Mouse (Mus musculus) frontal cortex, postnatal 14 days (tissue): ENCODE data around the gene Bcam.
"Not testable (repeated sequence)": the region's sequence is repeated elsewhere in the genome, so short reads cannot be mapped to it uniquely, and the experiment has no call there.

Source experiments
- DNase-seq, 2 experiments: peaks; one replicate each; pipeline ENCODE4 v3.0.0; 2022; ENCODE audit warnings: low spot score in 2 of 2

Gene Bcam

DNA sequence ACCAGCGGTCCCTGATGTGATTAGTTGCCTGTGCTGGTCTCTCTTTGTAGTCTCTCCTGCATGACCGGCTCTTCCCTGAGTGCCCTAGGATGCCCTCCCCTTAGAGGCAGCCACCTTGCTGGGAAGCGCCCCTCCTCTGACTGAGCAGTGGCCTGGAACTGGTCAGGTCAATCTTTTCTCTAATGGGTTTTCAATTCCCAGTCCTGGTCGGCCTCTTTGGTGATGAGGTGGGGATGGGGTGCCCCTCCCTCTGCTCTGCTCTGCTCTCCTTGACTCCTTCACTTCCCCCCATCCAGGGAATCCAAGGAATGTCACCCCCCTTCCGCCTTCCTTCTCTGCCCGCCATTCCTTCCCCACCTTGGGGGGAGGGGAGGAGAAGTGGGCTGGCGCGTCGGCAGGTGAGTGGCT is at the start of gene Bcam:
Gene Bcam (minus strand): TSS at position 33 of the 408 bp plus-strand sequence.
- no peak for DNase-seq

DNA sequence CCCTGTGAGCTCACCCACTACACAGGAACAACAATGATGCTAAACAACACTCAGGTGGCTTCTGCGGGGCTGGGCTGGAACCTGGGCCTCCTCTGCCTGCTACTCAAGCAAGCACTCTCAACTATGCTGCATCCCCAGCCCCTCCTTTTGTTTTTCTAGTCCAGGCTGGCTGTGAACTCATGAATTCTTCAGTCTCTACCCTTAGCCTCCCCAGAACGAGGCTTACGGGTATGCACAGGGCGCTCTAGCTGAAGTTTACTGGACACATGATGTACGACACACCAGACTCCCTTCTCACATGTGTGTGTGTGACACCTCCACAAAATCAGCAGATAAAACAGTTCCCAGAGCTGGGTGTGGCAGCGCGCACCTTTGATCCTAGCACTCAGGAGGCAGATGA is 48.1 kb upstream of the Bcam start:
- DNase-seq = no peak

DNA sequence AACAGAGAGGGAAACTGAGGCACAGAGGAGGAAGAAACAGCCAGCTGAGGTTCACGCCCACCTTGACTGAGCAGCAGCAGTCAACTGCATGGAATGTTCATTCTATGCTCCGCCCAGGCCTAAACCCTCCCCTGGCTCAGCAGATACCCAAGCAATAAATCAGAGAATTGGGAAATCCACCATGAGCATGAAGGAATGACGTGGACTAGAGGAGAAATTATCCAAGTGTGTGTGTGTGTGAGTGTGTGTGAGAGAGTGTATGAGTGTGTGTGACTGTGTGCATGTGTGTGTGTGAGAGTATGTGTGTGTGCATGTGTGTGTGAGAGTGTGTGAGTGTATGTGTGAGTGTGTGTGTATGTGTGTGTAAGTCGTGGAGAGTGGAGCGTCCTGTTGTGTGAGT is 47.6 kb upstream of the Bcam start:
- no peak for DNase-seq

DNA sequence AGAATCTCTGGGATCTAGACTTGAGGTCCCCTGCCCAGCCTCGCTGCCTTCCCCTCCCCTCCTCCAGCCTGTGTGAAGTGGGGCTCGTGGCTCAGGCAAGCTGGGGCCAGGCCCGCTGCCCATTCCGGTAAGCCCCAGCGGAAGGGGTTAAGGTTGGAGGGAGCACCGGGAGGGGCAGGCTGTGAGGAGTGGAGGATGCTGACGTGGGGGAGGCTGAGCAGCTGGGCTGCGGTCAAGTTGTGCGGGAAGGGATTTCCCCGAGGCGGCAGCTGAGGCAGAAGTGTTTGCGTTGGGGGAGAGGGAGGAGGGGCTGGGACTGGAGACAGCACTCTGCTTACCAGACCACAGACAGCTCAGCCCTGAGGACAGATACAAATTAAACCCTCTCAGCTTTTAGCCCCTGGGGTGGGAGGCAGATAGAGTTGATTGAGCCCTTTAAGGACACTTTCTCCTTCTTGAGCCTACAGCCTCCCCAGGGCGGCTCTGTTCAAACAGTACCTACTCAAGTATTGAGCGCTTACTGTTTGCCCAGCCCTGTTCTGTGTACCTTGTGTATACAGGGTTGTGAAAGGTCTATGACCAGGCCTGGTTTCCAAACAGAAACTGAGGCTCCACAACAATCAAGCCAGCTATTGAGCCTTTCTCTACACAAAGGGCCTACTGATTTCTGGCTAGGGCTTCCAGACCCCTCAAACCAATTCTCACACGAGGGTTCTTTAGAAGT is 46.7 kb upstream of the Bcam start:
- DNase-seq = peak in 1 of 2 experiments; percentile 25

DNA sequence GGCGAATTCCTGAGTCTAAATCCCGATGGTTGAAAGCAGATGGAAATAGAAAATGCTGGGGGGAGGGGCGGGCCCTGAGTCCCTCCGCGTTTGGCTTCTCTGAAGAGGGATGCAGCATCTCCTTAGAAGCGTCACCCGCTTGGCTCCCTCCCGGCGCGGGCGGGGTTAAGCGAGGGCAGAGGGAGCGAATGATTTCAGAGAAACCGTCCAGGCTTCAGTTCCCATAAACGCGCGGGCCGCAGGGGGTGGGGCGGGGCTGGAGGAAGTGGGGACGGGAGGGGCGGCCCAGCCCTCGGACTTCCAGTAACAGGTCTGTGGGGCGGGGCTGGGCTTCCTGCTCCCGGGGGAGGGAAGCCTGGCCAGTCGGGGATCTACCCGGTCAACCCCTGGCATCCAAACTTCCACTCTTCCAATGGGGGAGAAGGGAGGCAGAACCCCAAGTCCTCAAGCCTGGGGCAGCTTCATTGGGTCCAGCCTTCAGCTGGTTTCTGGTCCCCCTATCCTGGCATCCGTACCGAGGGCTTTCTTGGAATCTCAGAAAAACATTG is 45.5 kb upstream of the Bcam start:
- DNase-seq = peak; percentile 24 to 29

DNA sequence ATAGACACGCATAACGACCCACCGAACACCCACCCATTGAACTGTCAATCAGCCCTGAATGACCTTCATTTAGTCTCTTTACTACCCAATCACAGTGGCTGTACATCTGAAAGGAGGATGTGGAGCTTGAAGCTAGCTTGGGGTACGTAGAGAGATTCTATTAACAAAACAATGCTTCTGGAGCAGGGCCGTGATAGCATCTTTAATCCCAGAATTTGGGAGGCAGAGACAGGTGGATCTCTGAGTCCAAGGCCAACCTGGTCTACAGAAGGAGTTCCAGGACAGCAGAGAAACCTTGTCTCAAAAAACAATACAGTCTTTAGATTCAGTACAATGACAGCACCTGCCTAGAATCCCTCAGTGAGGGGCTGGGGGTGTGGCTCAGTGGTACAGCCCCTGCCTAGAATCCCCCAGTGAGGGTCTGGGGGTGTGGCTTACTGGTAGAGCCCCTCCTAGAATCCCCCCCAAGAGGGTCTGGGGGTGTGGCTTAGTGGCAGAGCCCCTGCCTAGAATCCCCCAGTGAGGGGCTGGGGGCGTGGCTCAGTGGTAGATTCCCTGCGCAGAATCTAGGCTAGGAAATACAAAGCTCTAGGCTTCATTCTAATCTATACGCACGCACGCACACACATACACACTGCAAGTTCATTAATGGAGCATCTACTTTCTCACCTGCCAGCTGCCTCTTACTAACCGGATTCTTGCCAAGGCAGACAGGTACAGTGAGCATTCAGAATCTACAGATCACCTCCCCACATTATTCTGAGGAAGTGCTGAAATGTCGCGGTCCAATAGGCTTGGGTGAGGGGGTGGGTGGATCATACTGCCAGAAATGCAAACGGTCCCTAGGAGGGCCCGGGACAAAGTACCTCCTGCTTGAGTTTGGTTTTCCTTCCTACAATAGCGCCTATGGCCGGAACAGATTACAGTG is 44.7 kb upstream of the Bcam start:
- no peak for DNase-seq

DNA sequence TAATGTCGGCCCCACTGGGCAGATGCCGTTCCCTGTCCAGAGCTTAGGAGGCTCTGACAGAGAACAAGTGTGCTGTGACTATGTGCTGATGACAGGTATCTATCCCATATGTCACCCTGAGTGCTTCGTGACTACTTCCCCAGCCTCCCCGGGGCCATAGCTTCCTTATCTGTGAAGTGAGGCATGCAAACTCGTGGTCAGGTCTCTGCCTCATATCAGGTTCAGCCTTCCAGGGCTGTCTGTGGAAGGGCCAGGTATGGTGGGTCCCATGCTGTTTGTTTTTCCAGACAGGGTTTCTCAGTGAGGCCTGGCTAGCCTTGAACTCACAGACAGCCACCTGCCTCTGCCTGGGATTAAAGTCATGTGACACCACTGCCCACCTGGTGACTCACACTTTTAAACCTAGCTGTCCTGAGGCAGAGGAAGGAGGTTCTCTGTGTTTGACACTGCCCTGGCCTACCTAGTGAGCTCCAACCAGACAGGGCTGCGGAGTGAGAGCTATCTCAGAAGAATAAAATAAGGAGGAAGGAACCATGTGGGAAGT is 42.8 kb upstream of the Bcam start:
- no peak for DNase-seq

DNA sequence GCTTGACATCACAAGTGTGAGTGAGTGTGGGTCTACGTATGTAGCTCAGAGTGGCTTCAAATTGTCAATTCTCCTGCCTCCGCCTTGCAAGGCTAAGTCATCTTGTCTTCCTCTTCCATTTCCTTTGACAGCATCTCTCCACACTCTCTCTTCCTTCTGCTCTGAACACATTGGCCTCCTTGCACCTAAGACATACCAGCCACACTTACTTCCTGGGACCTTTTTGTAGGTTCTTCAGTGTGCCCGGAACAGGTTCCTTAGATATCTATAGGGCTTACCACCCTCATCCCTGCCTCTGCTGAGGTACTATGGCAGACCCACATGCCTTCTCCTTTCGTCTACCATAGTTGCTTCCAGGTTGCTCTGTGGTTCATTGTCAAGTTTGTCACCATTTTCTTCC is 42.3 kb upstream of the Bcam start:
- DNase-seq = no peak

DNA sequence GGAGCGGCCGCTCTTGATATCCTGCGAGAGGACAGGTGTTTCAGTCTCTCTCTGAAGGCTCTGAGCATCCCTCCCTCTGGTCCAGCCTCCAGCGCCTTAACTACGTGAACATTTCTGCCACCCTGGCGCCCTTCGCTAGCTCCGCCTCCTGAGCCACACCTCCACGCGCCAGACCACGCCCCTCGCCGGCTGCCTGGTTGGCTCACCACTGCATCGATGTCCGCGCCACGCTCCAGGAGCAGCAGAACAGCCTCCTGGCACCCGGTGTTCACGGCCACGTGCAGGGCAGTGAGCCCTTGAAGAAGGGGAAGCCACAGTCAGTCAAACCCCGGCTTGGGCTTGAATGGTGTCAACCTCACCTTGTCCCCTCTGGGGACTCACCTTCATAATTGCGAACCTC is 40.3 kb upstream of the Bcam start:
- DNase-seq = no peak

DNA sequence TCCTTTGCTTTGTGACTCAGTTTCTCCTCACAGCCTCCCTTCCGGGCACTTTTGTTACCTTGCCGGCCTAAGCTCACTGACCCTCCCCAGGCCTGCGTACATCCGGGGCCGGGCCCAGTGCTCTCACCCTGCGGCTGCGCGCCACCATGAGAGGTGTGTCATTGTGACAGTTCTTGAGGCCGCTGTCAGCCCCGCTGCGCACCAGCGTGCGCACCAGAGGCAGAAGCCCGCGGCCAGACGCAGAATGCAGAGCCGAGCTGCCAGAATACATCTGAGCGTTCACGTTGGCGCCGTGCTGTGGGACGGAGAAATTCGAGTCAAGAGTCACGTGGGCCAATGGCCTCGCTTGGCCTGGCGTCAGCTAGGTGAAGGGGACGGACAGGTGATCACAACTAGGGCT is 38.6 kb upstream of the Bcam start:
- no peak for DNase-seq

DNA sequence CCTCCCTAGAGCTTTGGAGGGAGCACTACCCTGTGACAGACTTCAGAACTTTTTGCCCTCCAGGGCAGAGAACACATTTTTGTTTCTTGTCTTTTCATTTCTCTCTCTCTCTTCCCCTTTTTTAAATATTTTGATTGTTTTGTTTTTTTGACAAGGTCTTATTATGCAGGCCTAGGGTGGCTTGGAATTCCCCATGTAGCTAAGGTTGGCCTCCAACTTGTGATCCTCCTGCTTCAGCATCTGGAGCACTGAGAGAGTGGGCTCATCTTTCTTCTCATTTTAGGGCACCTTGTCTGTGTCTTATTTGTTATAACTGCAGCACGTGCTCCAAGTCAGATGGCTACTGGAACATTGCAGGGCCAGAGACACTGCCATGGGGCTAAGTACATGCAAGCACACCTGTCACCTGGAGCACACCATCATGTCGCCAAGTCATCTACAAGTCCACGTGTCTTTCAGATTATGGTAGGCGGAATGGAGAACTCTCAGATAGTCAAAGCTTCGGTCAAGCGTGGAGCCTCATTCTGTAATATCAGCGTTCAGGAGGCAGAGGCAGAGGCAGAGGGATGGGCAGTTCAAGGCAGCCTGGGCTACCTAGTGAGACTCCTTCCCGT is 35.6 kb upstream of the Bcam start:
- DNase-seq = no peak

DNA sequence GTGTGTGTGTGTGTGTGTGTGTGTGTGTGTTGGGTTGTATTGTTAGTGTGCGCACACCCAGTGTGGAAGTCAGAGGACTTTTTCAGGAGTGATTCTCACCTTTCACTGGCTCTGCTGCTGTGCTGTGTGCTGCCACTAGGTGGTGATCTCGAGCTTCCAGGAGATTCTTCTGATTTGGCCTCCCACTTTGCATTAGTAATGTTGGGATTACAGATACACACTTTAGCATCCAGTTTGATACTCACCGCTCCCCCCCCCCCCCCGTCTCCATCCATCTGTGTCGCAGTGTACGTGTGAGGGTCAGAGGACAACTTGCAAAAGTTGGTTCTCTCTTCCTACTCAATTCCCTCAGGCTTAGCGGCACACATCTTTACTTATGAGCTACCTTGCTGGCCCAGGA is 32.2 kb upstream of the Bcam start:
- peak; percentile 31 to 74 for DNase-seq

DNA sequence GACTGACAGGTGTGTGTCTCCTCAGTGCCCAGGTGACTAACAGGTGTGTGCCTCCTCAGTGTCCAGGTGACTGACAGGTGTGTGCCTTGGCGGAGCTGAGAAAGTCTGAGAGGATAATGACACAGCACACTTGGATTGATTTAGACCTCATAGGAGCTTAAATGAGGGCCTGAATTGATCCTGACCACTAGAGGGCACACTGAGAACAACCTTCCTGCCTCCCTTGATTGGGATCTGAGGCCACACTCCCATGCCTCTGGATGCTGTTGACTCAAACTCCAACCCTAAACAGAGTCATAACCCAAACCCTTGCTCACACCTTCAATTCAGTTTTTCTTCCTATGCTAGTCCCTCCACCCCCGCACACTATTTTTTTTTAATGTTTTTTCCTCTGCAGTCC is 29.9 kb upstream of the Bcam start:
- no peak for DNase-seq

DNA sequence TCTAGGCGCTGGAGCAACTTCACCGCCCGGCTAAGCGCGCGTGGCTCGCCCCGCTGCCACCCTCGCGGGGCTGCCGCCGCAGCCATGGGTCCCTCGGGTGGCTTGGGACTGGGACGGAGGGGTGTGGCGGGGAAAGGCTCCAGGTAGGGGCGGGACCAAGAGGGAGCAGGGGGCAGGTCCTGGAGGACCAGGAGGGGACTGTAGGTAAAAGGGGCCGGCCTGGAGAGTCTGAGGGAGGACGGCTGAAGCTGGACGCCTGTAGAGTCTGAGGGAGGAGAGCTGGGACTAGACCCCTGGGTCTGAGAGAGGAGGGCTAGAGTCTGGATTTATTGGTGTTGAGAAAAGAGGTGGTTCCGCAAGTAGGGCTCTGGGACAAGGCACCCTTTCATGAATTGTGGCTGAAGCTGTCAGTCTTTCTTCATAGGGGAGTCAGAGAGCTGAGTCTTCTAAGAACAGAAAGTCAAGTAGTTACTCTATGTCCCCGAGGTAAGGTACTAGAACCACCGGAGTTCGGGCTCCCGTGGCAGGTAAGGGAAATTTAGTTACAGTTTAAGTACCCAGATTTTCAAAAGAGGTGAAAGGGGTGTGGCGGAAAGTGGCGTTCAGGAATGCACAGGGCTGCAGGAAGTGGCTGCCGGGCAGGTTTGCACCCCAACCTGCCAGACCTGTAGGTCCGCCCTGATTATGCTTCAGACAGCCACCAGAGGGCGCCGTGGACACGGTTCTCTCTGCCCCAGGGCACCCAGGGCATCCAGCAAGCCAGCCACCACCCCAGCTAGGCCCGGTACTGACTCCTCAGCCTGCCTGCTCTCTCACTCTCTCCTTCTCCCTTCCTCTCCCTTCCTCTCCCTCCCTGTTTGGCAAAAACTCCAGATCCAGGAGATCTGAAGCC is 26.1 kb upstream of the Bcam start, which contains the start of gene Cblc:
Gene Cblc (minus strand): TSS at position 113 of the 892 bp plus-strand sequence.
- DNase-seq = peak in 1 of 2 experiments; percentile 28

DNA sequence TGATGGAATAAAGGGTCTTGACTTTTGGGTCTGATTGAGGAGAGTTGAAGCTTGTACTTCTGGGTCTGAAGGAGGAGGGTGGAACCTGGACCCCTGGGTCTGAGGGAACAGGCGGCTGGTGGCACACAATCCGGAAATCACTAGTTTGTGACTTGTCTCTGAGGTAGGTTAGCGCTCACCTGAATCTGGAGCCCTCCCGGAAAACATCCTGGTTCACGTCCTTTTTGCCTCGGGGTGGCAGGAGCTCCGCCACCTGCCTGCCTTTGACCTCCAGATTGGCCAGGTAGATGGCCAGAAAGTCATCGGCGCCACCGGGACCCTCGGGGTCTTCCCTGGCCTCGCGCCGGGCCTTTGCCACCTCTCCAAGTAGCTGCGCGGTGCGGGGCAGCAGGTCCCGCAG is 25.4 kb upstream of the Bcam start:
- no peak for DNase-seq

DNA sequence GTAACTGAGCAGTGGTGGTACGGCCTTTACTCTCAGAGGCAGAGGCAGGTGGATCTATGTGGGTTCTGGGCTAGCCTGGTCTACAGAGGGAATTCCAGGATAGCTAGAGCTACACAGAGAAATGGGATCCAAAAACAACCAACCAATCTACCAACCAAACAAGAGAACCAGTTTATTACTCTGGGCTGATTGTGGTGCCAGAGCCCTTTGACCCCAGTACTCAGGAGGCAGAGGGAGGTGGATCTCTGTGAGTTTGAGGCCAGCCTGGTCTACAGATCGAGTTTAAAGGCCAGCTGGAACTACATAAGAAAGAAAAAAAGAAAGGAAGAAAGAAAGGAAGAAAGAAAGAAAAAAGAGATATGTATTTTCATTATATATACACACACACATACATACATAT is 24.4 kb upstream of the Bcam start:
- DNase-seq = no peak

DNA sequence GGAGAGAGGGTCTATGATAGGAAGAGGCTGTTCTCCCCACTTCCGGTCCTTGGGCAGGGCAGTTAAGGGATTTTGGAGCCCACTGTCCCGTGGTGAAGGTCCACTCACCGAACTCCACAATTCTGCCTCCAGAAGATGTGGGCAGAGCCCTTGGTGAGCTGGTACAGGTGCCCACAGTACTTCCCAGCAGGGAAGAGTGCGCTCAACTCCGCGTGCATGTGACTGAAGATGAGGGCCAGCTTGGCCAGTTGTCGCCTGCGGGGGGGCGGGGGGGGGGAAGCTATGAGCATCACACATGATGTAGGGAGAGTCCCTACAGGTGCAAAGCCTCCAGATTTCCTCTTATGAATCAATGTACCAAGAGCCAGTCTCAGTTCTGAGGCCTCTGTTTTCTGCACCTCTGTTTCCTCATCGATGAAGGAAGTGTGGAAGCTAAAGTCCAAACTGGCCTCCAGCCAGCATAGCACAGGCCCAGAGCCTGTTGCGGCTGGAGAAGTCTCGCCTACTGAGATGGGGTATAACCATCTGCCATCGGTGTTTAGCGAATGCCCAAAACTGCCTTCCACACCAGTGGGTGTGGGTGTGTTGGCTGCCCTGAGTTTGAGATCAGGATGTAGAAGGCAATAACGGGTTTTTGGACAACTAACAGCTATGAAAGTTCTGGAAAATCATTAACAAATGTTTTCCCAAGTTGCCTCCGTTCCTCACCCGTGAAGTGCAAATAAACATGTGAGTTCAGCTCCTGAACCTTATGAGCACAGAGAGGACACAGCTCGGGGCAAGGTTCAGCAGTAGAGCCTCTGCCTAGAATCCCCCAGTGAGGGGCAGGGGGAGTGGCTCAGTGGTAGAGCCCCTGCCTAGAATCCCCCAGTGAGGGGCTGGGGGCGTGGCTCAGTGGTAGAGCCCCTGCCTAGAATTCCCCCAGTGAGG is 22.1 kb upstream of the Bcam start:
- DNase-seq = no peak

DNA sequence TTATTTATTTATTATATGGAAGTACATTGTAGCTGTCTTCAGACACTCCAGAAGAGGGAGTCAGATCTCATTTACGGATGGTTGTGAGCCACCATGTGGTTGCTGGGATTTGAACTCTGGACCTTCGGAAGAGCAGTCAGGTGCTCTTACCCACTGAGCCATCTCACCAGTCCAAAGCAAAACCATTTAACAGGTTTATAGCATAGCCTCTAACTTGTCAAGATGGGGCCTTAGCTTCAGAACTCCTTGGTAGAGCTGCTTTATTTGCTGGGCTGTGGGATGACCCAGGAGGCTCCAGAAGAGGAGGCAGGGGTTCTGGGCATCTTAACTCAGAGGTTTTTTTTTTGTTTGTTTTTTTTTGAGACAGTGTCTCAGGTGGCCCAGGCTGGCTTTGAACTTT is 20.7 kb upstream of the Bcam start:
- not testable (repeated sequence) for DNase-seq

DNA sequence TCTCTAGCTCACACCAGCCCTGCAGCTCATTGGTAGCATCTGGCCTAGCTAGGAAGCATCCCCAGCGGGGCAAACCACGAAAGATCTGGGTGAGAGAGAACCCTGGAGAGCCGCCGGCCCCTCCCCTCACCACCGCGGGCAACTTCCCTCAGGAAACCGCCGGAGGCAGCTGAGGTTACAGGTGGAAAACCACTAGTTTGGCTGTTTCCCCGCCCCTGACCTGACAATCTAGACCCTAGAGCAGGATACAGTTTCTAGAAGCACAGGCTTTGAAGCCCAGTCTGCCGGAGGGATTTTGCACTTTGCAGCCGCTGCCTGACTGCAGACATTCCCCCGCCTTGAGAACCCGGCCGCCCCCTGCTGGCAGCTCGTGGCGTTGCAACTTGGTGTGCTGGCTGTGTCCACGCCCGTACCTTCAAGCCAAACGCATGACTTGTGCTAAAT is 19.1 kb upstream of the Bcam start:
- DNase-seq = peak; percentile 54 to 86
